Mouse (Mus musculus): ENCODE data around the gene Scd3.
"Not testable (repeated sequence)": the region's sequence is repeated elsewhere in the genome, so short reads cannot be mapped to it uniquely, and the experiment has no call there.

GRCm38 (mm10) chr19:44251138-44251537 lies 48.1 kb downstream of the Scd3 start:
- TF ChIP-seq CTCF, EP300 (IDR thresholded peaks at IDR 0.05; ENCODE audit: low read depth): not testable (repeated sequence)

All from liver, postnatal 0 days (tissue).